Mouse (Mus musculus) mouse embryonic stem cell (cell line): ENCODE measurements around the gene Foxn3.

Source experiments
- in situ Hi-C, 2 experiments: fragments of 300-500 bp; cut with MboI; formaldehyde crosslinking; loops; 1 replicate in 1 of 2; 3 replicates in 1 of 2; pipeline ENCODE4 v1.14.3; 2019 to 2020; ENCODE audit warnings: low sequenced_read_pairs in 2 of 2, low pct_unique_long_range_greater_than_20kb in 1 of 2, mixed read lengths in 1 of 2; ENCODE audit not compliant: unreplicated experiment in 1 of 2

The Foxn3 gene

DNA sequence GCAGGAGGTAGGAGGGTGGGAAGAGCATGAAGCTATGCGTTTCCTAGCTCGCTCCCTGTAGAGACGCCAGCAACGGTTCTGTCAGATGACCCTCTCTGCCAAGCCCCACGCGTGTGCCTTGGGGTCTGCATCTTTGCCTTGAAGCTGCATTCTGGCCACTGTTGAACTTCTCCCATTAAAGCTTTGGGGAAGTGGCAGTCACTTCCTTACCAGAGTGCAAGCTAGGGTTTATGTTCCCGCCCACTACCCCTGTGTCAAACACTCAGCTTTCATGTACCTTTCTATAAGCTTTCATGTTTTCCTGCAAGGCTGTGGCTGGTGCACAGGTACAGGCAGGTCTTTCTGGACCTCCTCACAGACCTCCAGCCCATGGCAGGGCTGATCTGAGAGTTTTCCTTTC lies 409.2 kb downstream of the Foxn3 start:
- in situ Hi-C loops = no loop called here

DNA sequence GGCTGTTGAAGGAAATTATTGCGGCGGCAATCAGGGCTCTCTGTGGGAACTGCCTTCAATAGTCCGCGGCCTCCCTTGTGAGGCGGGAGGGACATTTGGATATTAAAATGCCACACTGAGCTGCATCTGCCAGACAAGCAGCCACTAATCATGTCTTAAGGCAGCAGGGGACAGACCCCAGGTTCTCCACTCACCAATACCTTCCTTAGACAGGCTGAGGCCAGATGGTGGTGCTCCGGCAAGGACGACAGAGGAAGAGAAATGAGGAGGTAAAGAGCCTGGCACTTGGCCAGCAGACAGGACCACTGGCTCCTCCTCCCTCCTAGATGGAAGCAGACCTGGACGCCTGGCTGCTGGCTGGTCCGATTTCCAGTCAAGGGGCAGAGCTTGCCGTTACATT lies 409.7 kb downstream of the Foxn3 start:
- in situ Hi-C loops = no loop called here

DNA sequence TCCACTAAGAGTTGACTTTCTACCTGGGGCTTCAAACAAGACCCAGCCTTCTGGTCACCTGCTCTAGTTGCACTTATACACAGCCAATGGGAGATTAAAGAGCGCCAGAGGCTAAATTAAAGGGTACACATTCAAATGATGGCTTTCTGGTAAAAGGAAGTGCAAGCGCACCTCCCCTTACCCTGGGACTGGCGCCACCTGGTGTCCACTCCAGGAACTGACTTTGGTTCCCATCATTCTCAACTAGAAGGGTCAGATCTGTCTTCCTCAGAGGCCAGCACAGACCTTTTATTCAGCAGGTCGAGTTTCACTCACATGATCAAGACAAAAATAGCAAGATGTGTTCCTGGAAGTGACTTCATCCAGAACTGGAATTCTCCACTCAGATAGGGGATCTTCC lies 413.3 kb downstream of the Foxn3 start:
- in situ Hi-C loops = no loop called here

DNA sequence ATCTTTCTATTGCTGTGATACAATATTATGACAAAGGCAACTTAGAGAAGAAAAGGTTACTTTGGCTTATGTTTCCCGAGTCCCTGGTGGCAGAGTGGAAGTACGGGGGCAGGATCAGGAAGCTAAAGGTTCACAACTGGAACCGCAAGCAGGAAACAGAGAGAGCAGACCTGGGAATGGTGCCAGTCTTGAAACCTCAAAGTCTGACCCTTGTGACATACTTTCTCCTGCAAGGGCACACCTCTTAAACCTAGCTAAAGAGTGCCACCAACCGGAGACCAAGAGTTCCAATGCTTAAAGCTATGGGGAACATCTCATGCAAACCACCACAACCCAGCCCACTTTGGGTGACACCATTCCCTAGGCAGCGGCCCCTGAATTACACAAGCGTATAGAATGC lies 414.2 kb downstream of the Foxn3 start:
- in situ Hi-C loops = no loop called here
